Mouse (Mus musculus) E14TG2a.4 (cell line): Measurements from ENCODE around the gene Slc9a5.

Experiments
- CTCF ChIP-seq: conservative IDR thresholded peaks from 2 replicates; pipeline ENCODE4 v1.5.1; 2014; ENCODE audit warnings: low read length
- POU5F1 ChIP-seq: IDR thresholded peaks from 2 replicates; pipeline ENCODE4 v1.6.1; 2014; ENCODE audit warnings: low read length, borderline replicate concordance

DNA sequence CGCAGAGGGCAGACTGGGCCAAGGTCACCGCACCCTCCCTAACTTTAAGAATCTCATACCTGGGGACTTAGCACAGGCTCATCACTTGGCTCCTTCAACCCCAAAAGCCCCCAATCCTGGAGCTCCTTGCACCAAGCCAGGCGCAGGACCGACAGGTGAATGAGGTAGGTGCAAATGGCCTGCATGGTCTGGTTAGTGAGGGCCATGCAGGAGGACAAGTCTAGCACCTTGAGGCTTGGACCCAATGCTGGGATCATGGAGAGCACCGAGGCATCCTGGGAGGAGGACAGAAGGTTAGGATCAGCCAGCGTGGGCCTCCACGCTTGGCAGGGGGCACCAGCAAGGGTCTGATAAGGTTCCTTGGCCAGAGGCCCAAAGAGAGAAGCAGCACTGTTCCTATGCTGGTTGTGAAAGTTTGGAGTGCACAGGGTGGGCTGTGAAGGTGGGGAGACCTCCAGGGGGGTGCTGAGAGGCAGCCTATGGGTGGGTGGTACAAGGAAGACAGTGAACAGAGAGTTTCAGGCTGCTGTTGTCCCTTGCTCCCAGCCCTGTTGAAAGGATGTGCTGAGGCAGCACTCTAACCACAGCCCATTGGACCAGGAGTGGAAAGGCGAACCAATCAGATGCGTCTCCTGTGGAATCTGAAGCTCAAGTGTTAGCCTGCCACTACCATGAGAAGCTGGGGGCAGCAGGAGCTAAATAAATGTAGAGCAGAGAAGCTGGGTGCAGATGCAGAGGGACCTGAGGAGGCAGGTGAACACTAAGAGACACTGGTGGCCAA, 34.8 kb upstream of the Slc9a5 start:
- TF ChIP-seq POU5F1 (no peak), CTCF (no peak)
